Mouse (Mus musculus): ENCODE data around the gene Wfdc17.

DNA sequence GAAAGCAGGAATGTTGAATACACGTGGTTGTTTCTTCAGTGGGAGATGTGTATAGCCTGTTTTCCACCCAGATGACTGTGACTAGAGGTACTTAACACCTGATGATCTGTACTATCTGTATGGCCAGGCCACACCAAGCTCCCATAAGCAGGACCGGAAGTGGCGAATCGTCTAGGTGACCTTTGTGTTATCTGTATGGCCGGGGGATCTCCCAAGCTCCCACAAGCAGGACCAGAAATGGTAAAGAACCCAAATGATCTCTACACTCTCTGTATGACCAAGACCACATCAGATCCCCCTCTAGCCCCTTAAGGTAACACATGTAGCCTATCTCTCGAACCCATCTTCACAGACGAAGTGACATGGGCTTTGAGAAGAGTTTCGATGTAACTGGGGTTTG is 49.2 kb upstream of the Wfdc17 start:
- TF ChIP-seq MYOG (IDR thresholded peaks at IDR 0.05; ENCODE audit: control insufficient read depth, extremely low read depth, insufficient read length) (no peak), USF1 (IDR thresholded peaks at IDR 0.05; ENCODE audit: low read depth) (no peak), MYOD1 (IDR thresholded peaks at IDR 0.05; ENCODE audit: control insufficient read depth, insufficient read length, low read depth) (no peak), CTCF (IDR thresholded peaks at IDR 0.05; ENCODE audit: control insufficient read depth, insufficient read depth, insufficient read length) (no peak), MAX (IDR thresholded peaks at IDR 0.05) (no peak), CEBPB (IDR thresholded peaks at IDR 0.05; ENCODE audit: low read depth) (no peak)
